Mouse (Mus musculus): ENCODE measurements around the gene Opcml. TPM values are rescaled to one million over a fixed set of nuclear protein-coding genes. Genes with fewer than 3 reads are reported as not detected.

Gene Opcml
- total and polyA plus RNA-seq, 2 experiments from 2014 or later = 71.2 to 128 TPM

GRCm38 (mm10) chr9:28587857-28588388 lies 797.3 kb downstream of the Opcml start:
- no peak for TF ChIP-seq CTCF (IDR thresholded peaks at IDR 0.05)
- no peak overlapping the region for H3K4me3 ChIP-seq (ENCODE audit: low read depth, low read length)
- H3K9me3 ChIP-seq (ENCODE audit: low read length) = no peaks in the 10 kb centered on the region
- no peaks in the 10 kb centered on the region for H3K36me3 ChIP-seq (ENCODE audit: insufficient read depth, low read length)
- no peaks in the 10 kb centered on the region for H3K27me3 ChIP-seq (ENCODE audit: insufficient read depth, low read length)
- H3K4me1 ChIP-seq (ENCODE audit: insufficient read depth, low read length) = peaks cover 4% of the 10 kb centered on the region; the same call in 1 of the 2 replicates
- no peak for DNase-seq (ENCODE audit: low spot score)
- H3K27ac ChIP-seq (ENCODE audit: low read depth, low read length) = no peak overlapping the region
- 53% methylated on average over 4 of the region's 4 CpGs for WGBS
- ATAC-seq (ENCODE audit: low FRiP score) = no peak
- no peak overlapping the region for H3K9ac ChIP-seq (replicated peaks; ENCODE audit: low read length, poor library complexity, severe bottlenecking)
- H3K4me2 ChIP-seq (ENCODE audit: low read depth, low read length, poor library complexity, severe bottlenecking) = no peak overlapping the region

GRCm38 (mm10) chr9:28588488-28588887 lies 797.9 kb downstream of the Opcml start:
- ATAC-seq (ENCODE audit: low FRiP score) (no peak), DNase-seq (ENCODE audit: low spot score) (no peak)
- Histone ChIP-seq H3K9me3 (ENCODE audit: low read length) (no peaks in the 10 kb centered on the region), H3K4me1 (ENCODE audit: insufficient read depth, low read length) (peaks cover 4% of the 10 kb centered on the region; the same call in 1 of the 2 replicates), H3K36me3 (ENCODE audit: insufficient read depth, low read length) (no peaks in the 10 kb centered on the region), H3K4me3 (ENCODE audit: low read depth, low read length) (no peak overlapping the region), H3K9ac (replicated peaks; ENCODE audit: low read length, poor library complexity, severe bottlenecking) (no peak overlapping the region), H3K27ac (ENCODE audit: low read depth, low read length) (peak overlapping the region; percentile 32), H3K27me3 (ENCODE audit: insufficient read depth, low read length) (no peaks in the 10 kb centered on the region), H3K4me2 (ENCODE audit: low read depth, low read length, poor library complexity, severe bottlenecking) (no peak overlapping the region)
- WGBS = 33% methylated on average over 1 of the region's 1 CpGs
- no peak for TF ChIP-seq CTCF (IDR thresholded peaks at IDR 0.05)

- H3K27ac ChIP-seq (ENCODE audit: low read depth, low read length) = no peak overlapping the region
- no peak overlapping the region for H3K4me3 ChIP-seq (ENCODE audit: low read depth, low read length)
- 27% methylated on average over 3 of the region's 3 CpGs for WGBS
- peaks cover 8% of the 10 kb centered on the region for H3K4me1 ChIP-seq (ENCODE audit: insufficient read depth, low read length)
- no peak overlapping the region for H3K9ac ChIP-seq (replicated peaks; ENCODE audit: low read length, poor library complexity, severe bottlenecking)
- no peak overlapping the region for H3K4me2 ChIP-seq (ENCODE audit: low read depth, low read length, poor library complexity, severe bottlenecking)
- no peak for ATAC-seq (ENCODE audit: low FRiP score)
- no peak for TF ChIP-seq CTCF (IDR thresholded peaks at IDR 0.05)
- no peak for DNase-seq (ENCODE audit: low spot score)
- H3K9me3 ChIP-seq (ENCODE audit: low read length) = no peaks in the 10 kb centered on the region
- H3K27me3 ChIP-seq (ENCODE audit: insufficient read depth, low read length) = no peaks in the 10 kb centered on the region
- H3K36me3 ChIP-seq (ENCODE audit: insufficient read depth, low read length) = no peaks in the 10 kb centered on the region
These were observed 801.6 kb downstream of the Opcml start for GRCm38 (mm10) chr9:28592208-28592607.

GRCm38 (mm10) chr9:28595062-28595461 lies 804.5 kb downstream of the Opcml start:
- peaks cover 4% of the 10 kb centered on the region; the same call in 1 of the 2 replicates for H3K4me1 ChIP-seq (ENCODE audit: insufficient read depth, low read length)
- no peak overlapping the region for H3K4me2 ChIP-seq (ENCODE audit: low read depth, low read length, poor library complexity, severe bottlenecking)
- peak overlapping the region; percentile 59 for H3K27ac ChIP-seq (ENCODE audit: low read depth, low read length)
- no peak overlapping the region for H3K4me3 ChIP-seq (ENCODE audit: low read depth, low read length)
- 49% methylated on average over 3 of the region's 3 CpGs for WGBS
- 0 out of 2 replicates have a peak, but pooled peaks have one; percentile 27 for ATAC-seq (ENCODE audit: low FRiP score)
- no peaks in the 10 kb centered on the region for H3K9me3 ChIP-seq (ENCODE audit: low read length)
- H3K36me3 ChIP-seq (ENCODE audit: insufficient read depth, low read length) = no peaks in the 10 kb centered on the region
- no peak for TF ChIP-seq CTCF (IDR thresholded peaks at IDR 0.05)
- H3K9ac ChIP-seq (replicated peaks; ENCODE audit: low read length, poor library complexity, severe bottlenecking) = no peak overlapping the region
- DNase-seq (ENCODE audit: low spot score) = no peak
- H3K27me3 ChIP-seq (ENCODE audit: insufficient read depth, low read length) = no peaks in the 10 kb centered on the region

- H3K4me2 ChIP-seq (ENCODE audit: low read depth, low read length, poor library complexity, severe bottlenecking) = no peak overlapping the region
- 60% methylated on average over 1 of the region's 1 CpGs for WGBS
- TF ChIP-seq CTCF (IDR thresholded peaks at IDR 0.05) = no peak
- no peak overlapping the region for H3K27ac ChIP-seq (ENCODE audit: low read depth, low read length)
- no peak overlapping the region for H3K9ac ChIP-seq (replicated peaks; ENCODE audit: low read length, poor library complexity, severe bottlenecking)
- H3K4me3 ChIP-seq (ENCODE audit: low read depth, low read length) = no peak overlapping the region
- no peak for ATAC-seq (ENCODE audit: low FRiP score)
- no peaks in the 10 kb centered on the region for H3K4me1 ChIP-seq (ENCODE audit: insufficient read depth, low read length)
- no peaks in the 10 kb centered on the region for H3K36me3 ChIP-seq (ENCODE audit: insufficient read depth, low read length)
- no peaks in the 10 kb centered on the region for H3K9me3 ChIP-seq (ENCODE audit: low read length)
- H3K27me3 ChIP-seq (ENCODE audit: insufficient read depth, low read length) = no peaks in the 10 kb centered on the region
- no peak for DNase-seq (ENCODE audit: low spot score)
These were observed 815.0 kb downstream of the Opcml start for GRCm38 (mm10) chr9:28605561-28605960.

- Histone ChIP-seq H3K4me1 (ENCODE audit: insufficient read depth, low read length) (peaks cover 5% of the 10 kb centered on the region; the same call in 1 of the 2 replicates), H3K9me3 (ENCODE audit: low read length) (no peaks in the 10 kb centered on the region), H3K9ac (replicated peaks; ENCODE audit: low read length, poor library complexity, severe bottlenecking) (no peak overlapping the region), H3K27ac (ENCODE audit: low read depth, low read length) (no peak overlapping the region), H3K27me3 (ENCODE audit: insufficient read depth, low read length) (no peaks in the 10 kb centered on the region), H3K4me2 (ENCODE audit: low read depth, low read length, poor library complexity, severe bottlenecking) (no peak overlapping the region), H3K4me3 (ENCODE audit: low read depth, low read length) (no peak overlapping the region), H3K36me3 (ENCODE audit: insufficient read depth, low read length) (no peaks in the 10 kb centered on the region)
- no peak for ATAC-seq (ENCODE audit: low FRiP score)
- TF ChIP-seq CTCF (IDR thresholded peaks at IDR 0.05) = no peak
- DNase-seq (ENCODE audit: low spot score) = peak; percentile 20
- 40% methylated on average over 6 of the region's 6 CpGs for WGBS
These were observed 823.4 kb downstream of the Opcml start for GRCm38 (mm10) chr9:28613683-28614620.
